Mouse (Mus musculus) midbrain, postnatal 0 days (tissue): ENCODE results near the gene Nop14. TPM values are rescaled to one million over a fixed set of nuclear protein-coding genes. Genes with fewer than 3 reads are reported as not detected.
A peak's percentile ranks its signal among the peaks of the same experiment; 100 is the strongest.

Experiments used
- ATAC-seq: fragments of 200-750 bp; cut with Nextera tagmentation; 2 replicates; pipeline ENCODE4 v1.8.0; 2017; ENCODE audit warnings: moderate number of reproducible peaks, mild to moderate bottlenecking, moderate TSS enrichment, moderate library complexity; ENCODE audit not compliant: low FRiP score
- DNase-seq: peaks from one replicate; pipeline ENCODE4 v3.0.0-alpha.2; 2015; ENCODE audit warnings: low spot score
- H3K27ac ChIP-seq: fragments of 300-500 bp; sonication (generic); 2 replicates; pipeline ENCODE4 v1.5.1; 2014; ENCODE audit warnings: low read depth, mild to moderate bottlenecking, low read length, mixed read lengths
- H3K27me3 ChIP-seq: fragments of 300-500 bp; sonication (generic); 2 replicates; pipeline ENCODE4 v1.6.1; 2014; ENCODE audit warnings: low read length, control low read depth, mixed read lengths; ENCODE audit not compliant: insufficient read depth
- H3K36me3 ChIP-seq: fragments of 300-500 bp; sonication (generic); 2 replicates; pipeline ENCODE4 v1.6.1; 2014; ENCODE audit warnings: low read length, control low read depth, mixed read lengths; ENCODE audit not compliant: insufficient read depth
- H3K4me1 ChIP-seq: fragments of 300-500 bp; sonication (generic); 2 replicates; pipeline ENCODE4 v1.6.1; 2014; ENCODE audit warnings: mild to moderate bottlenecking, control low read depth, antibody characterized with exemption, low read length, mixed read lengths; ENCODE audit not compliant: insufficient read depth
- H3K4me2 ChIP-seq: fragments of 300-500 bp; sonication (generic); 2 replicates; pipeline ENCODE4 v1.6.1; 2014; ENCODE audit warnings: low read depth, mild to moderate bottlenecking, low read length, mixed read lengths; ENCODE audit not compliant: poor library complexity, severe bottlenecking
- H3K4me3 ChIP-seq: fragments of 300-500 bp; sonication (generic); 2 replicates; pipeline ENCODE4 v1.5.1; 2014; ENCODE audit warnings: low read depth, mild to moderate bottlenecking, low read length, moderate library complexity
- H3K9ac ChIP-seq: fragments of 300-500 bp; sonication (generic); replicated peaks from 2 replicates; pipeline ENCODE4 v1.6.1; 2014; ENCODE audit warnings: mild to moderate bottlenecking, low read length, moderate library complexity, mixed read lengths; ENCODE audit not compliant: poor library complexity, severe bottlenecking
- H3K9me3 ChIP-seq: fragments of 300-500 bp; sonication (generic); 2 replicates; pipeline ENCODE4 v1.6.1; 2016; ENCODE audit warnings: low read length, control low read depth
- CTCF ChIP-seq: IDR thresholded peaks from 2 replicates; pipeline ENCODE4 v1.5.1; 2016; ENCODE audit warnings: antibody characterized with exemption, mild to moderate bottlenecking
- WGBS: fragments of 180-500 bp; shearing (Covaris S2); extraction: QIAGEN DNeasy Blood & Tissue Kit; methylation state at CpG from one replicate; pipeline ENCODE4 v1.1.7; 2014; 5-methylcytosine and 5-hydroxymethylcytosine counted together
- polyA plus RNA-seq: library from polyadenylated mRNA; unstranded; fragments of >200 nt; fragmentation: Nextera tagmentation; extraction: Ambion mirVana; gene quantifications from 2 replicates; pipeline ENCODE4 v1.2.1, GENCODE M21; 2015
- total RNA-seq: library from RNA; depleted of rRNA; stranded (reverse); fragments of >200 nt; gene quantifications from 2 replicates; pipeline ENCODE4 v1.2.3, GENCODE M21; 2014

The Nop14 gene
- total and polyA plus RNA-seq, 2 experiments from 2014 or later: 9.9 to 22.1 TPM

DNA sequence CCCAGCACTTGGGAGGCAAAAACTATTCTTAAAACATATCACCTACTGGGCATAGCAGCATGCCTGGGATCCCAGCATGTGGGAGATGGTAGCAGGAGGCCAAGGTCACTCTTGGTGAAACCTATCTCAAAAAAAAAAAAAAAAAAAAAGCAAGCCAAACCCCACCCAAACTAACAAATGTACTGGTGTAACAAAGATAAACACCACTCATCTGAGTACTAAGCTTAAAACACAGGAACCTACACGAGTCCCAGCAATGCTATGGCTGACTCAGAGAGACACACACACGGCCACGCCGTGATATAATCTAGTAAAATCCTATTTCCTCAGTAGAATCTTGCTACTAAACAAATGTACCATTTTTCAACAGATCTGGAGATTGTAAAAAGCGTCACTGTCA, 7.0 kb downstream of the Nop14 start:
- no peak for ATAC-seq
- 96% methylated on average over 5 of the region's 5 CpGs for WGBS
- H3K27me3 ChIP-seq: no peaks in the 10 kb centered on the region

GRCm38 (mm10) chr5:34647581-34647980, 12.4 kb downstream of the Nop14 start:
- 47% methylated on average over 4 of the region's 4 CpGs for WGBS
- Histone ChIP-seq H3K9ac (no peak overlapping the region), H3K4me3 (no peak overlapping the region), H3K4me1 (no peaks in the 10 kb centered on the region), H3K9me3 (no peaks in the 10 kb centered on the region), H3K36me3 (peaks cover 81% of the 10 kb centered on the region), H3K27me3 (no peaks in the 10 kb centered on the region), H3K27ac (no peak overlapping the region), H3K4me2 (no peak overlapping the region)
- peak; percentile 71 for DNase-seq
- TF ChIP-seq CTCF: peak; percentile 79
- no peak for ATAC-seq

More for the DNA sequence above, 7.0 kb downstream of the Nop14 start:
- Histone ChIP-seq H3K9me3 (no peaks in the 10 kb centered on the region), H3K9ac (no peak overlapping the region), H3K36me3 (peaks cover 75% of the 10 kb centered on the region), H3K27ac (no peak overlapping the region), H3K4me1 (no peaks in the 10 kb centered on the region), H3K4me2 (no peak overlapping the region), H3K4me3 (no peak overlapping the region)
- DNase-seq: no peak
- TF ChIP-seq CTCF: no peak

DNA sequence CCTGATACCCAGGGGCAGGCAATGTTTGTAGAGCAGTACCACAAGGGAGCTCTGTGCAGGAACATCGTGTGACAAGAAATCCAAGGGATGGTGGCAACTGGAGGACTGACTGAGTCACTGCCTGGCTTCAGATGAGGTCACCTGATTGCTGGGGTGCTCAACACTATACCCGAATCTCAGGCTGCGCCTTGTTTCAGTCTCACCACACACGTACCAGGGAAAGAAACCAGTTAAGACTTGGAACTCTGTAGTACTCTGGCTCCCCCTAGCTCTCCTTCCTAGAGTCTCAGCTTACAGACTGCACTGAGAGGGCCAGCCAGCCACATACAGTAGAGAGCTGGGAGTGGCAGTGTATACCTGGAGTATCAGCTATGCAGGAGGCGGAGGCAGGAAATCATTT, 17.0 kb downstream of the Nop14 start:
- ATAC-seq (peak; percentile 74; the same call in 1 of the 2 replicates), DNase-seq (peak; percentile 73)
- Histone ChIP-seq H3K27me3 (no peaks in the 10 kb centered on the region), H3K36me3 (peaks cover 79% of the 10 kb centered on the region), H3K4me1 (no peaks in the 10 kb centered on the region), H3K27ac (no peak overlapping the region), H3K9me3 (no peaks in the 10 kb centered on the region), H3K9ac (no peak overlapping the region), H3K4me2 (no peak overlapping the region), H3K4me3 (no peak overlapping the region)
- 71% methylated on average over 5 of the region's 5 CpGs for WGBS
- peak; percentile 71 for TF ChIP-seq CTCF

- Histone ChIP-seq H3K36me3 (peaks cover 73% of the 10 kb centered on the region), H3K27me3 (no peaks in the 10 kb centered on the region), H3K4me1 (no peaks in the 10 kb centered on the region), H3K4me2 (no peak overlapping the region), H3K27ac (no peak overlapping the region), H3K9ac (no peak overlapping the region), H3K9me3 (no peaks in the 10 kb centered on the region), H3K4me3 (no peak overlapping the region)
- 94% methylated on average over 3 of the region's 3 CpGs for WGBS
- ATAC-seq (no peak), DNase-seq (no peak)
- TF ChIP-seq CTCF: no peak
Observed at GRCm38 (mm10) chr5:34641991-34642390, 18.0 kb downstream of the Nop14 start.

- Histone ChIP-seq H3K4me2 (no peak overlapping the region), H3K9me3 (no peaks in the 10 kb centered on the region), H3K27me3 (no peaks in the 10 kb centered on the region), H3K4me1 (0 out of 2 replicates have a peak, but pooled peaks cover 9% of the 10 kb centered on the region), H3K9ac (0 out of 2 replicates have a peak overlapping the region, but pooled peaks have one; percentile 60), H3K27ac (0 out of 2 replicates have a peak overlapping the region, but pooled peaks have one; percentile 85), H3K4me3 (no peak overlapping the region), H3K36me3 (peaks cover 55% of the 10 kb centered on the region)
- DNase-seq: no peak
- ATAC-seq: no peak
- 83% methylated on average over 7 of the region's 7 CpGs for WGBS
- TF ChIP-seq CTCF: no peak
Observed at GRCm38 (mm10) chr5:34637591-34638156, 22.3 kb downstream of the Nop14 start.

DNA sequence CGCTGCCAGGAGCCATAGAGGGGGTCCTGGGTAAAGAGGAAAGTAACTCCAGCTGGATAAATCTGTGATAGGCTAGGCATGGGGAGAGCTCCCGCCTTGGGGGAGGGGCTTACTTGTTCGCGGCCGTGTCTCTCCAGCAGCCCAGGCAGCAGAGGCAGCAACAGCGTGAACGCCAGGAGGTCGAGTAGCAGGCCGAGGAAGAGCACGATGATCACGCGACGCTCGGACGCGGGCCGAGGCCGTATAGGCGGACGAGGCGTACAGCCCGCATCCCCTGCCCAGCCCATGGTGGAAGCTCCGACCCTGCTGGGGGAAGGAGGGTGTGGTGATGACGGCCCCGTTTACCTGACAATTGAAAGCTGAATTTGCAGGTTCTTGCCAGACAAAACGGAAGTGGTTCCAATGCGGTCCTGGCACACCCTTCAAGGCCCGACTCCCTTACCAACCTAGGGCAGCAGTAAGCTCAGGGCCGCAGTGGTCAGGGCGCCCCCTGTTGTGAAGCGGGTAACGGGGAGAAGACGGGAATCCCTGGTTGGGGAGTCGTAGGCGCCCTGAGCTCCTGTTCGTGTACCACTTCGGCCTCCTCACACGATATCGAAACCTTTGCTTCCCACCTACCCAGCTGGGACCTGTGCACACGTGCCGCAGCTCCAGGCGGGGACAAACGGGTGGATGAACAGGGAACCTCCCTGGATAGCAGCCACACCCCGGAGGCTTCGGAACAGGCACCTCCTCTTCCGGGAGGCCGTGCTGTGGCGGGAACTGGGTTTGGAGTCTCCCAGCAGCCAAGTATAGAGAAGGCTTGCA, 23.3 kb downstream of the Nop14 start, which contains the start of gene Mfsd10:
Mfsd10 (minus strand) TSS at position 732 of the 807 bp plus-strand sequence.
- DNase-seq: peak; percentile 88
- Histone ChIP-seq H3K9ac (peak within 1 kb of the TSS; percentile 60), H3K36me3 (peaks cover 61% of the 10 kb centered on the region), H3K9me3 (no peaks in the 10 kb centered on the region), H3K4me1 (0 out of 2 replicates have a peak, but pooled peaks cover 9% of the 10 kb centered on the region), H3K4me3 (peak within 1 kb of the TSS; percentile 43), H3K27ac (peak within 1 kb of the TSS; percentile 85), H3K27me3 (no peaks in the 10 kb centered on the region), H3K4me2 (peak within 1 kb of the TSS; percentile 58)
- under 1% methylated on average over 48 of the region's 48 CpGs for WGBS
- TF ChIP-seq CTCF: peak; percentile 54
- ATAC-seq: peak; percentile 90
